Mouse (Mus musculus) stomach, embryonic 16.5 days (tissue): ENCODE measurements around the gene Ggcx. TPM values are rescaled to one million over a fixed set of nuclear protein-coding genes. Genes with fewer than 3 reads are reported as not detected.

Experiments
- ATAC-seq: fragments of 200-750 bp; cut with Nextera tagmentation; 2 replicates; pipeline ENCODE4 v1.8.0; 2017; ENCODE audit warnings: moderate number of reproducible peaks, moderate TSS enrichment; ENCODE audit not compliant: insufficient read depth, low FRiP score
- H3K27ac ChIP-seq: fragments of 300-500 bp; sonication (generic); 2 replicates; pipeline ENCODE4 v1.5.1; 2014; ENCODE audit warnings: low read length
- H3K27me3 ChIP-seq: fragments of 300-500 bp; sonication (generic); 2 replicates; pipeline ENCODE4 v1.6.1; 2014; ENCODE audit warnings: low read length, control low read depth, mixed read lengths; ENCODE audit not compliant: control insufficient read depth, insufficient read depth
- H3K36me3 ChIP-seq: fragments of 300-500 bp; sonication (generic); 2 replicates; pipeline ENCODE4 v1.6.1; 2014; ENCODE audit warnings: low read length; ENCODE audit not compliant: control insufficient read depth, insufficient read depth
- H3K4me1 ChIP-seq: fragments of 300-500 bp; sonication (generic); 2 replicates; pipeline ENCODE4 v1.6.1; 2014; ENCODE audit warnings: low read length, control low read depth, mixed read lengths; ENCODE audit not compliant: control insufficient read depth, insufficient read depth
- H3K4me2 ChIP-seq: fragments of 300-500 bp; sonication (generic); 2 replicates; pipeline ENCODE4 v1.6.1; 2014; ENCODE audit warnings: low read depth, low read length, mixed read lengths
- H3K4me3 ChIP-seq: fragments of 300-500 bp; sonication (generic); replicated peaks from 2 replicates; pipeline ENCODE4 v1.5.1; 2014; ENCODE audit warnings: mild to moderate bottlenecking, low read length
- H3K9ac ChIP-seq: fragments of 300-500 bp; sonication (generic); 2 replicates; pipeline ENCODE4 v1.6.1; 2014; ENCODE audit warnings: low read length
- H3K9me3 ChIP-seq: fragments of 300-500 bp; sonication (generic); replicated peaks from 2 replicates; pipeline ENCODE4 v1.6.1; 2016; ENCODE audit warnings: low read length, control low read depth; ENCODE audit not compliant: control insufficient read depth
- WGBS: fragments of 180-500 bp; shearing (Covaris S2); extraction: QIAGEN DNeasy Blood & Tissue Kit; methylation state at CpG from one replicate; pipeline ENCODE4 v1.1.7; 2014; 5-methylcytosine and 5-hydroxymethylcytosine counted together
- polyA plus RNA-seq: library from polyadenylated mRNA; unstranded; fragments of >200 nt; fragmentation: Nextera tagmentation; extraction: Ambion mirVana; gene quantifications from 2 replicates; pipeline ENCODE4 v1.2.1, GENCODE M21; 2015

The Ggcx gene
- polyA plus RNA-seq, 1 experiment from 2014 or later: 35.3 TPM

- Histone ChIP-seq H3K27me3 (no peaks in the 10 kb centered on the region), H3K36me3 (peaks cover 22% of the 10 kb centered on the region), H3K4me2 (no peak overlapping the region), H3K4me1 (no peaks in the 10 kb centered on the region), H3K4me3 (no peak overlapping the region), H3K9ac (no peak overlapping the region), H3K27ac (no peak overlapping the region), H3K9me3 (no peaks in the 10 kb centered on the region)
- ATAC-seq: no peak; the same call in 1 of the 2 replicates
- WGBS: 40% methylated on average over 5 of the region's 5 CpGs
Measured at GRCm38 (mm10) chr6:72430989-72431921, 17.1 kb downstream of the Ggcx start.

- Histone ChIP-seq H3K4me2 (no peak overlapping the region), H3K9ac (no peak overlapping the region), H3K36me3 (peaks cover 27% of the 10 kb centered on the region), H3K4me3 (no peak overlapping the region), H3K4me1 (peaks cover 2% of the 10 kb centered on the region), H3K27me3 (no peaks in the 10 kb centered on the region), H3K27ac (no peak overlapping the region), H3K9me3 (no peaks in the 10 kb centered on the region)
- ATAC-seq: no peak
- WGBS: 90% methylated on average over 2 of the region's 2 CpGs
Measured at GRCm38 (mm10) chr6:72432153-72432552, 18.0 kb downstream of the Ggcx start.

GRCm38 (mm10) chr6:72438226-72438625 lies 24.1 kb downstream of the Ggcx start:
- H3K9me3 ChIP-seq: no peaks in the 10 kb centered on the region
- H3K36me3 ChIP-seq: peaks cover 18% of the 10 kb centered on the region
- 2% methylated on average over 5 of the region's 5 CpGs for WGBS
- H3K27me3 ChIP-seq: no peaks in the 10 kb centered on the region
- H3K4me3 ChIP-seq: peak overlapping the region; percentile 99
- peak overlapping the region; percentile 100 for H3K27ac ChIP-seq
- peak overlapping the region; percentile 100 for H3K9ac ChIP-seq
- peaks cover 12% of the 10 kb centered on the region for H3K4me1 ChIP-seq
- H3K4me2 ChIP-seq: peak overlapping the region; percentile 93
- no peak for ATAC-seq

GRCm38 (mm10) chr6:72438862-72439354 lies 24.8 kb downstream of the Ggcx start:
- peaks cover 18% of the 10 kb centered on the region for H3K36me3 ChIP-seq
- no peaks in the 10 kb centered on the region for H3K9me3 ChIP-seq
- peak; percentile 79 for ATAC-seq
- H3K4me3 ChIP-seq: peak overlapping the region; percentile 99
- peak overlapping the region; percentile 100 for H3K9ac ChIP-seq
- peak overlapping the region; percentile 93 for H3K4me2 ChIP-seq
- no peaks in the 10 kb centered on the region for H3K27me3 ChIP-seq
- peaks cover 12% of the 10 kb centered on the region for H3K4me1 ChIP-seq
- peak overlapping the region; percentile 100 for H3K27ac ChIP-seq
- WGBS: under 1% methylated on average over 57 of the region's 57 CpGs

- Histone ChIP-seq H3K36me3 (peaks cover 18% of the 10 kb centered on the region), H3K27ac (peak within 1 kb of the TSS; percentile 100), H3K4me1 (peaks cover 12% of the 10 kb centered on the region), H3K27me3 (no peaks in the 10 kb centered on the region), H3K9me3 (no peaks in the 10 kb centered on the region), H3K4me3 (peak within 1 kb of the TSS; percentile 99), H3K9ac (peak within 1 kb of the TSS; percentile 100), H3K4me2 (peak within 1 kb of the TSS; percentile 93)
- ATAC-seq: peak; percentile 93
- under 1% methylated on average over 76 of the region's 77 CpGs for WGBS
Measured at GRCm38 (mm10) chr6:72439355-72440185, 25.5 kb downstream of the Ggcx start, which contains the start of gene Mat2a. Gene Mat2a (minus strand): TSS chr6:72439558.

GRCm38 (mm10) chr6:72440186-72440990 lies 26.3 kb downstream of the Ggcx start:
- Histone ChIP-seq H3K9me3 (no peaks in the 10 kb centered on the region), H3K36me3 (peaks cover 14% of the 10 kb centered on the region), H3K9ac (peak overlapping the region; percentile 100), H3K4me3 (peak overlapping the region; percentile 99), H3K27ac (peak overlapping the region; percentile 100), H3K4me1 (peaks cover 12% of the 10 kb centered on the region), H3K4me2 (peak overlapping the region; percentile 71), H3K27me3 (no peaks in the 10 kb centered on the region)
- 10% methylated on average over 17 of the region's 17 CpGs for WGBS
- no peak for ATAC-seq

GRCm38 (mm10) chr6:72442921-72443604 lies 29.0 kb downstream of the Ggcx start:
- no peak overlapping the region for H3K27ac ChIP-seq
- H3K4me2 ChIP-seq: no peak overlapping the region
- no peak for ATAC-seq
- no peaks in the 10 kb centered on the region for H3K36me3 ChIP-seq
- H3K27me3 ChIP-seq: no peaks in the 10 kb centered on the region
- H3K9me3 ChIP-seq: no peaks in the 10 kb centered on the region
- no peak overlapping the region for H3K9ac ChIP-seq
- WGBS: 71% methylated on average over 1 of the region's 1 CpGs
- no peak overlapping the region for H3K4me3 ChIP-seq
- peaks cover 6% of the 10 kb centered on the region for H3K4me1 ChIP-seq

GRCm38 (mm10) chr6:72445011-72445410 lies 30.9 kb downstream of the Ggcx start:
- ATAC-seq: no peak
- no peak overlapping the region for H3K4me2 ChIP-seq
- H3K27me3 ChIP-seq: no peaks in the 10 kb centered on the region
- H3K4me1 ChIP-seq: peaks cover 6% of the 10 kb centered on the region
- H3K9ac ChIP-seq: no peak overlapping the region
- no peak overlapping the region for H3K4me3 ChIP-seq
- no peaks in the 10 kb centered on the region for H3K9me3 ChIP-seq
- no peaks in the 10 kb centered on the region for H3K36me3 ChIP-seq
- no peak overlapping the region for H3K27ac ChIP-seq
